Mouse (Mus musculus) embryonic facial prominence, embryonic 13.5 days (tissue): ENCODE measurements around the gene Pusl1. TPM values are rescaled to one million over a fixed set of nuclear protein-coding genes. Genes with fewer than 3 reads are reported as not detected.

Experiments
- ATAC-seq: fragments of 200-750 bp; cut with Nextera tagmentation; 2 replicates; pipeline ENCODE4 v1.8.0; 2017; ENCODE audit warnings: low read depth; ENCODE audit not compliant: insufficient number of reproducible peaks, insufficient read depth, low FRiP score, low TSS enrichment
- H3K27ac ChIP-seq: fragments of 300-500 bp; sonication (generic); 2 replicates; pipeline ENCODE4 v1.5.1; 2015; ENCODE audit warnings: moderate library complexity, mild to moderate bottlenecking, inconsistent platforms
- H3K27me3 ChIP-seq: fragments of 300-500 bp; sonication (generic); 2 replicates; pipeline ENCODE4 v1.6.1; 2015; ENCODE audit warnings: mild to moderate bottlenecking, inconsistent platforms
- H3K36me3 ChIP-seq: fragments of 300-500 bp; sonication (generic); 2 replicates; pipeline ENCODE4 v1.6.1; 2015; ENCODE audit warnings: mild to moderate bottlenecking, inconsistent platforms
- H3K4me1 ChIP-seq: fragments of 300-500 bp; sonication (generic); 2 replicates; pipeline ENCODE4 v1.6.1; 2015; ENCODE audit warnings: inconsistent platforms
- H3K4me2 ChIP-seq: fragments of 300-500 bp; sonication (generic); 2 replicates; pipeline ENCODE4 v1.6.1; 2015; ENCODE audit warnings: moderate library complexity, mild to moderate bottlenecking, inconsistent platforms
- H3K4me3 ChIP-seq: fragments of 300-500 bp; sonication (generic); 2 replicates; pipeline ENCODE4 v1.5.1; 2015; ENCODE audit warnings: mild to moderate bottlenecking, inconsistent platforms
- H3K9ac ChIP-seq: fragments of 300-500 bp; sonication (generic); 2 replicates; pipeline ENCODE4 v1.6.1; 2015; ENCODE audit warnings: mild to moderate bottlenecking, inconsistent platforms
- H3K9me3 ChIP-seq: fragments of 300-500 bp; sonication (generic); 2 replicates; pipeline ENCODE4 v1.6.1; 2016; ENCODE audit warnings: inconsistent platforms
- WGBS: fragments of 180-500 bp; shearing (Covaris S2); methylation state at CpG from one replicate; pipeline ENCODE4 v1.1.7; 2015; ENCODE audit warnings: mixed read lengths; 5-methylcytosine and 5-hydroxymethylcytosine counted together
- polyA plus RNA-seq: library from polyadenylated mRNA; unstranded; fragments of >200 nt; fragmentation: Nextera tagmentation; extraction: Ambion mirVana; gene quantifications from 2 replicates; pipeline ENCODE4 v1.2.1, GENCODE M21; 2015

Pusl1 gene
- polyA plus RNA-seq, 1 experiment from 2014 or later = 54.7 TPM

DNA sequence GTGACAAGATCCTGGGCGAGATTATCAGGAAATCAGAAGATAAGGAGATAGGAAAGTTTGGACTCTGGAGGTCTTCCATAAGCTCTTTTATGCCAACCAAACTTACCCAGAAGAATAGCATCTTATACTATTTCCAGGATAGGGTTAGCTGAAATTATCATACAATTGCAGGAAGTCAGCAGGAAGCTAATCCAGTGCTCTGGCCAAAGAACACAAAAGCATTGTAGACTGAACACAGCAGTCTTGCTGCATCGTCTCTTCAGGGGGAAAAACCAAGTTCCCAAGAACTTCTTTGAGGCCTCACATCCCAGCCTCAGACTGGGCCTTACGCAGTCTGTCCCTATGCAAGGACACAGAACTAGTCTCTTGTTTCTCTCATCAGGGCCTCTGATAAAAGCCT lies 8.0 kb downstream of the Pusl1 start:
- Histone ChIP-seq H3K36me3 (peaks cover 61% of the 10 kb centered on the region), H3K4me2 (no peak overlapping the region), H3K9me3 (no peaks in the 10 kb centered on the region), H3K4me3 (no peak overlapping the region), H3K27ac (no peak overlapping the region), H3K4me1 (no peaks in the 10 kb centered on the region), H3K9ac (no peak overlapping the region), H3K27me3 (no peaks in the 10 kb centered on the region)
- 87% methylated on average over 3 of the region's 3 CpGs for WGBS
- ATAC-seq = no peak

DNA sequence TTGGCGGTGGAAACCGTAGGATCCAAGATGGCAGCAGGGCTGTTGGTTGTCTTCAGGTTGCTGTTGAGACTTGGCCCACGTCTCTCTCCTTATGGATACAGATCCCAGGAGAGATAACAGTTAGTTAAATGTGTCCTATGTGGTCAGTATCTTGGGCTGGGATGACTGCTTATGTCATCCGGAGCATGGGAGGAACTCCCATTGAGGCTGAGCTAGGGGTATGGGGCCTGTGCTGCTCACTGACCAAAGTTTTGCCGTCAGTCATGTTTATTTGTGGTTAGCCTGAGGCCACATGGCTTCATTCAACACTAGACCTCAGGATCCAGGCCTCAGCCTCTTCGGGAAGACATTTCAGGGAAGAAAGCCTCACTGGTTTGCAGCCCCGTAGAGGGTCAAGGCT lies 20.2 kb downstream of the Pusl1 start:
- Histone ChIP-seq H3K9me3 (no peaks in the 10 kb centered on the region), H3K36me3 (peaks cover 56% of the 10 kb centered on the region), H3K4me3 (no peak overlapping the region), H3K4me2 (no peak overlapping the region), H3K27ac (no peak overlapping the region), H3K9ac (no peak overlapping the region), H3K4me1 (peaks cover 27% of the 10 kb centered on the region), H3K27me3 (no peaks in the 10 kb centered on the region)
- no peak for ATAC-seq
- 88% methylated on average over 7 of the region's 7 CpGs for WGBS

DNA sequence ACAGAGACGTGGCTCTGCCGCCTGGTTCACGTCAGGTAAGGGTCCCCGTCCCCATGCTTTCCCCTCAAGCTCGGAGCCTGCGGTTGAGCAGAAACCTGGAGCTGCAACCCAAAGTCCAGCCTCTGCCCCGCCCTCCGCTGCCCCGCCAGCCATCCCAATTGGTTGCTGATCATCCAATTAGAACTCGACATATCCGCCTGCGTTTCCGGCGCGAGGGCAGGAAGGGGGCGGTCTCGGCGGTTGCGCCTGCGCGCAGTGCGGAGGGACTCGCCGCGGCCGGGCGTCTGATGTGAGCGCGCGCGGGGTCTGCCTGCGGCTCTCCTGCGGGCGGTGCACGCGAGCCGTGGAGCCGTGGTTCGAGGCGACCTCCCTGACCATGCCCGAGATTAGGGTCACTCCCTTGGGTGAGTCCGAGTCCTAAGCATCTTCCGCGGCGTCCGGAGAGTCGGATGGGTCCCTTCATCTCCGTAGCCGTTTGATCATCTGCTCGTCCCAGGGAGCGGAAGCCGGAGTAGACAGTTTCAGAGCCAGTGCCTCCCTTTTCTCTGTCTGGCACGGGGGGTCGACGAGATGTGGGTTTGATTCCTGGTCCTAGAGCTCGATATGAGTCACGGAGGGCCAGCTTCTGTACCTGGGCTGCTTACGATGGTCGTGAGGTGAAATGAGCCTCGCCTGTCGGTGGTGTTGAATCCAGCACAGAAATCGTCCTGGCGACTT lies 22.1 kb downstream of the Pusl1 start, which contains the start of the genes Cptp and Ints11:
Gene Cptp (minus strand): TSS at position 124 of the 717 bp plus-strand sequence.
Gene Ints11 (plus strand): TSS at position 230 of the 717 bp plus-strand sequence.
- peak within 1 kb of the TSS; percentile 79 for H3K4me3 ChIP-seq
- under 1% methylated on average over 62 of the region's 63 CpGs for WGBS
- peak within 1 kb of the TSS; percentile 79 for H3K9ac ChIP-seq
- H3K4me1 ChIP-seq = peaks cover 27% of the 10 kb centered on the region
- peak within 1 kb of the TSS; percentile 98 for H3K4me2 ChIP-seq
- H3K27me3 ChIP-seq = no peaks in the 10 kb centered on the region
- H3K36me3 ChIP-seq = peaks cover 58% of the 10 kb centered on the region
- no peaks in the 10 kb centered on the region for H3K9me3 ChIP-seq
- peak within 1 kb of the TSS; percentile 51 for H3K27ac ChIP-seq
- peak; percentile 88 for ATAC-seq

DNA sequence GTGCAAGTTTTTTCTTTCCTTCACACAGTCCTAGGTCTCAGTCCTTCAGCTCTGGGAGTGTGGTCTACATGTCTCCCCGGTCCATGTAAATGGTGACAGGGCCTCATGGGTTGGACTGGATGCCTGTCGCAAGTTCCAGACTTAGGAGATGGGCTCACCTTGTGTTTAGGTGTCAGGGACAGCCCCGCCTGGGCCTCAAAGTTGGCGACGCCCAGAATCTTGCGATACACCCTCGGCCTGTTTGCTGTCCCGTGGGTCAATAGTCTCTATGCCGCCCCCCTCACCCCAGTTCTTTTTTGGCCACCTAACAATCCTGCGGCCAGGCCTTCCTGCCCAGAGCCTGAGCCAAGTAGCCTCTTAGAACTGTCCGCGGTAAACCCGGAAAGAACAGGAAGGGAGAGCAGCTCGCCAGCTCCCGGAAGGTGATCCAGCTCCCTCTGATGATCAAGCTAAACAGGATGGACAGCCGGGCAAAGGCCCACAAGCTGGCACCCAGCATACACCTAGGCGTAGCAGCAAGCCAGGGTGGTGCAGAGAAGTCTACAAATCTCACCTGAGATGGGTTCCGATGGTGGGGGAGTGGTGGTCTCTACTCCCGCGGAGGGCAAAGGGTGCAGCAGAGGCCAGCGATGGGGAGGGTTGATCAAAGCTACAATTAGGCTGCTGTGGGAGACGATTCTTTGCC lies 22.8 kb downstream of the Pusl1 start:
- H3K36me3 ChIP-seq = peaks cover 52% of the 10 kb centered on the region
- WGBS = 9% methylated on average over 22 of the region's 22 CpGs
- H3K4me3 ChIP-seq = peak overlapping the region; percentile 79
- ATAC-seq = peak; percentile 45
- no peak overlapping the region; the same call in 1 of the 2 replicates for H3K27ac ChIP-seq
- peak overlapping the region; percentile 79 for H3K9ac ChIP-seq
- peaks cover 27% of the 10 kb centered on the region for H3K4me1 ChIP-seq
- H3K9me3 ChIP-seq = no peaks in the 10 kb centered on the region
- no peaks in the 10 kb centered on the region for H3K27me3 ChIP-seq
- peak overlapping the region; percentile 98 for H3K4me2 ChIP-seq

DNA sequence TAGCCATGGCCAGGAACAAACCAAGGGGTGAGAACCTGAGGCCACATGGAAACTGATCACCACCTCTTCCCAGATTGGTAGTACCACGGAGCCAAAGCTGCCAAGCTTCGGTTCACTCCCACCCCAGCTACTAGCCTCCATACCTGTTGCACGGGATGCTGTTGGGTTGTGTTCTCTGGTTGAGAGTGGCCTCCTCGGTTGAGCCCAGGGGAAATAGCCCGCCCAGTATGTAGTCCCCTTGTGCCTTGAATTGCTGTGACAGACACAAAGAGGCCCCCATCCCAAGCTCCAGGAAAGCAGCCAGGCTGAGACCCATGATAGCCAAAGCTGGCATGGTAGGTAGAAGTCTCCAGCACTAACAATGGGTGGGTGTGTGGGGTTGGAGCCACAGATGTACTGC lies 28.6 kb downstream of the Pusl1 start, which contains the start of gene Tas1r3:
Gene Tas1r3 (minus strand): TSS at position 362 of the 400 bp plus-strand sequence.
- H3K9me3 ChIP-seq = no peaks in the 10 kb centered on the region
- peaks cover 55% of the 10 kb centered on the region for H3K36me3 ChIP-seq
- 75% methylated on average over 5 of the region's 5 CpGs for WGBS

DNA sequence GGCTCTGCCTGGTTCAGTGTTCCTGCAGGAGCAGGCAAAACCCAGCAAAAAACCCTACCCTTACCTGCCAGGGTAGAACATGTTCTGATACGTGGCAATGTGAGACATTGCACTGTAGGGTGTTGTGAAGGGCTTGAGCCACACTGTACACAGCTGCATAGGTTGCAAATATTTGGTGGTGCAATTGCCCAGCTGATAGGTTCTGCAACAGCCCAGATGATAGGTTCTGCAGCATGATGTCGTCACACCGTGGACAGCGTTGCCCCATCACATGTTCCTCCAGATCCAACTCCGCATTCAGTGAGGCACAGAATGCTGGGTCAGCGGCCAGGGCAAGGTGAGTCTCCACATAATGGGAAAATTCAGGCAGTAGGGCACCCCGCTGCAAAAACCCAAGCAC lies 29.8 kb downstream of the Pusl1 start:
- peaks cover 64% of the 10 kb centered on the region for H3K36me3 ChIP-seq
- H3K27ac ChIP-seq = no peak overlapping the region
- no peaks in the 10 kb centered on the region for H3K4me1 ChIP-seq
- no peaks in the 10 kb centered on the region for H3K9me3 ChIP-seq
- 89% methylated on average over 7 of the region's 7 CpGs for WGBS
- no peak overlapping the region for H3K4me3 ChIP-seq
- H3K4me2 ChIP-seq = no peak overlapping the region
- H3K27me3 ChIP-seq = no peaks in the 10 kb centered on the region
- ATAC-seq = no peak
- H3K9ac ChIP-seq = no peak overlapping the region

More for the DNA sequence above, 28.6 kb downstream of the Pusl1 start, which contains the start of gene Tas1r3:
- H3K4me2 ChIP-seq = no peak within 1 kb of the TSS
- no peaks in the 10 kb centered on the region for H3K27me3 ChIP-seq
- no peak for ATAC-seq
- no peak within 1 kb of the TSS for H3K27ac ChIP-seq
- H3K4me3 ChIP-seq = no peak within 1 kb of the TSS
- H3K9ac ChIP-seq = no peak within 1 kb of the TSS
- peaks cover under 1% of the 10 kb centered on the region; the same call in 1 of the 2 replicates for H3K4me1 ChIP-seq

DNA sequence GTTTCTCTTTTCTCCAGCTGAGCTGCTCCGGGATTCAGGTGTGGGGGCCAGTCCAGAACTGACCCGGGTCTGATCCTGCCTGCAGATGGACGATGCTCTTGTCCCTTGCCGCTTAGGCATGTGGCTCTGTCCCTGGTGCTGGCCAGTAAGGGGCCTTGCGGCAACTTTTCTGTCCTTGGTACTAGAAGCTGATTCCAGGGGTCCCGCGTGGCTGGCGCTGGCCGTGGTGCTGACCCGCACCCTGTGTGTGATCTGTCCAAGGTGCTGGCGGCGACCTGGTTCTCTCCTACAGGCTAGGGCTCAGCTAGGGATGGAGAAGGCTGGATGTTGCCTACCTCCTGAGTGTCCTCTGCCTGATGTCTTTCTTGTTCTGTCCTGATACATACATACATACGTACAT lies 32.3 kb downstream of the Pusl1 start:
- Histone ChIP-seq H3K27ac (no peak overlapping the region), H3K4me3 (no peak overlapping the region), H3K27me3 (no peaks in the 10 kb centered on the region), H3K9ac (no peak overlapping the region), H3K4me1 (no peaks in the 10 kb centered on the region), H3K4me2 (no peak overlapping the region), H3K36me3 (peaks cover 66% of the 10 kb centered on the region), H3K9me3 (no peaks in the 10 kb centered on the region)
- 16% methylated on average over 13 of the region's 13 CpGs for WGBS
- peak; percentile 38; the same call in 1 of the 2 replicates for ATAC-seq

DNA sequence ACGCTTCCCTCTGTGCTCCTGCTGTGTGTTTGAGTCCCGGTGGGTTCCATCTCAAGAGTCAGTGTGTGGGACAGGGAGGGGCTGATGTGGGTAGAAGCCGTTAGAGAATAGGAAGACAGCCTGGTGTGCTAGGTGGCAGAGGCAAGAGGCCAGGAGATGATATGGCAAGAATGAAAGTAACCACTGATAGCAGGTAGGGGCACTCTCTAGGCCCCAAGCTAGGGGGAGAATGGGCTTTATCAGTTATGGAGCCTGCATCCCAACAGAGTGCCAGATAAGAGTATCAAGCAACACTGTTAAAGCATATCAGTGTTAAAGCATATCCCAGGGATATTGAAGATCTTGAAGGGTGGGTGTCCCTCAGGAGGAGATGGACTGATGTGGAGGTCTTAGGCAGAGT lies 34.7 kb downstream of the Pusl1 start:
- 95% methylated on average over 3 of the region's 3 CpGs for WGBS
- H3K9me3 ChIP-seq = no peaks in the 10 kb centered on the region
- peaks cover 76% of the 10 kb centered on the region for H3K36me3 ChIP-seq
- no peaks in the 10 kb centered on the region for H3K4me1 ChIP-seq
- no peaks in the 10 kb centered on the region for H3K27me3 ChIP-seq
- no peak overlapping the region for H3K27ac ChIP-seq
- H3K9ac ChIP-seq = no peak overlapping the region
- H3K4me2 ChIP-seq = no peak overlapping the region
- no peak overlapping the region for H3K4me3 ChIP-seq
- no peak for ATAC-seq

DNA sequence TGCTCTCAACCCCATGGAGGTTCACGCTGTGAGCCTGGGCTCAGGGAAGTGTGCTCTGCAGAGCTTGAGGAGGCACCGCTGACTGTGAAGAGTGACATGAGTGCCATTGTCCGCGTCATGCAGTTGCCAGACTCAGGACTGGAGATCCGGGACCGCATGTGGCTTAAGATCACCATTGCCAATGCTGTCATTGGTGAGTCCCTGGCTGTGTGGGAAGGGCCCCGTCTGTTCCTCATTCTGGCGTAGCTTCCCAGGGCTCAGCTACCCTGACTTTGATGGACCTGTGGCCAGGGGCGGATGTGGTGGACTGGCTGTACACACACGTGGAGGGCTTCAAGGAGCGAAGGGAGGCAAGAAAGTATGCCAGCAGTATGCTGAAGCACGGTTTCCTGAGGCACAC lies 35.5 kb downstream of the Pusl1 start:
- Histone ChIP-seq H3K27ac (no peak overlapping the region), H3K4me3 (no peak overlapping the region), H3K4me1 (no peaks in the 10 kb centered on the region), H3K9ac (no peak overlapping the region), H3K27me3 (no peaks in the 10 kb centered on the region), H3K36me3 (peaks cover 72% of the 10 kb centered on the region), H3K9me3 (no peaks in the 10 kb centered on the region), H3K4me2 (no peak overlapping the region)
- 90% methylated on average over 12 of the region's 12 CpGs for WGBS
- no peak for ATAC-seq

DNA sequence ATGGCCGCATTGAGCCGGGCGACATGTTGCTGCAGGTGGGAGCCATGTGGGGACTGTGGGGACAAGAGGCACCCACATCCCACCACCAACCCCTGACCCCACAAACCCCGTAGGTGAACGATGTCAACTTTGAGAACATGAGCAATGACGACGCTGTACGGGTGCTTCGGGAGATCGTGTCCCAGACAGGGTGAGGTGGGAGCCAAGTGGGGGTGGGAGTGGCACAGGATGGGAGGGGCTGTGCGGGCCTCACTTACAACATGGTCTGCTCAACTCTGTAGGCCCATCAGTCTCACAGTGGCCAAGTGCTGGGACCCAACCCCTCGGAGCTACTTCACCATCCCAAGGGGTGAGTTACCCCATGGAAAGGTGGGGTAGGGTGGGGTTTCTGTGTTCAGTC lies 36.6 kb downstream of the Pusl1 start:
- Histone ChIP-seq H3K36me3 (peaks cover 61% of the 10 kb centered on the region), H3K9me3 (no peaks in the 10 kb centered on the region), H3K4me3 (no peak overlapping the region), H3K4me2 (no peak overlapping the region), H3K27me3 (no peaks in the 10 kb centered on the region), H3K9ac (no peak overlapping the region), H3K4me1 (no peaks in the 10 kb centered on the region), H3K27ac (no peak overlapping the region)
- ATAC-seq = no peak
- 95% methylated on average over 12 of the region's 12 CpGs for WGBS

DNA sequence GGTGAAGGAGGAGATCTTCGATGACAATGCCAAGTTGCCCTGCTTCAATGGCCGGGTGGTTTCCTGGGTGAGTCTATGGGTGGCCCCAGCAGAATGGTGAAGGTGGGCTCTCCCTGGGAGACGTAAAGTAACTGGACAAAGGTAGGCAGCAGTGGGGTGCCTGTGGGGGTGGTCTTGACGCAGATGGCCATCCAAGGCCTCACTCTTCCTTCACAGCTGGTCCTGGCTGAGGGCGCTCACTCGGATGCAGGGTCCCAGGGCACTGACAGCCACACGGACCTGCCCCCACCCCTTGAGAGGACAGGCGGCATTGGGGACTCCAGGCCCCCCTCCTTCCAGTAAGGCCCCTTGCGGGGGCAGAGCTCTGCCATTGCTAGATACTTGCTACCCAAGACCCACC lies 38.2 kb downstream of the Pusl1 start:
- Histone ChIP-seq H3K27ac (no peak overlapping the region), H3K36me3 (peaks cover 50% of the 10 kb centered on the region), H3K4me2 (no peak overlapping the region), H3K9ac (no peak overlapping the region), H3K27me3 (no peaks in the 10 kb centered on the region), H3K4me1 (peaks cover 13% of the 10 kb centered on the region), H3K9me3 (no peaks in the 10 kb centered on the region), H3K4me3 (no peak overlapping the region)
- no peak for ATAC-seq
- WGBS = 92% methylated on average over 9 of the region's 9 CpGs

DNA sequence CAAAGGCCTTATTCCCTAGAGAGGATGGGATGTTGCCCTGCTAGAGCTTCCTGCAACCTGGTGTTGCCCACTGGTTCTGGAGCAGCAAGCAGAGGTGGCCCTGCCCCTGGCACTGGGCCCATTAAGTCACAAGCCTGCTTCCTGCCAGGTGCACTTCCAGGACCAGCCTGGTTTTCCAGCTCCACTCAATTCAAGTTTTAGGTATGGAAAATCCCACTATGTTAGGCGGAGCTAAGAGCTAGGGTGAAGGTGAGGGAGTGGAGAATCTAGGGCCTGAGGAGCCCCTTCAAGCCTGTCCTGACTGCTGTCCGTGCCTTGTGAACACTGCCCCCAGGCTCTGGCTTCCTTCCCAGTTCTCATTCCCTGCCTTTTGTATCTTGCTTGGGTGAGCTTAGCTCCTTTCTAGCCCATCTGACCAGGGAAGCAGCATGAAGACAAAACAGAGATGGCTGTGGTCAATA lies 39.6 kb downstream of the Pusl1 start:
- ATAC-seq = no peak
- peaks cover 36% of the 10 kb centered on the region for H3K36me3 ChIP-seq
- no peaks in the 10 kb centered on the region for H3K27me3 ChIP-seq
- H3K4me1 ChIP-seq = peaks cover 21% of the 10 kb centered on the region
- no peaks in the 10 kb centered on the region for H3K9me3 ChIP-seq
- no peak overlapping the region for H3K4me2 ChIP-seq
- WGBS = 63% methylated on average over 2 of the region's 2 CpGs
- H3K27ac ChIP-seq = no peak overlapping the region
- H3K9ac ChIP-seq = no peak overlapping the region
- no peak overlapping the region for H3K4me3 ChIP-seq
